Mouse (Mus musculus) lung, postnatal 0 days (tissue): Measurements from ENCODE around the gene Ccdc9b.

Experiments
- CTCF ChIP-seq: IDR thresholded peaks from 2 replicates; pipeline ENCODE4 v1.5.1; 2016; ENCODE audit warnings: antibody characterized with exemption, mild to moderate bottlenecking
- EP300 ChIP-seq: IDR thresholded peaks from 2 replicates; pipeline ENCODE4 v1.6.1; 2016; ENCODE audit warnings: antibody characterized with exemption, mild to moderate bottlenecking, control low read depth

- no peak for TF ChIP-seq CTCF
- peak; percentile 92 for TF ChIP-seq EP300
Observed at GRCm38 (mm10) chr2:118763469-118763868, 1.0 kb upstream of the Ccdc9b start.
